Mouse (Mus musculus) left cerebral cortex, postnatal 36 days (tissue): Measurements from ENCODE around the gene Pld5. TPM values are rescaled to one million over a fixed set of nuclear protein-coding genes. Genes with fewer than 3 reads are reported as not detected.
A peak's percentile ranks its signal among the peaks of the same experiment; 100 is the strongest.
"Not testable (repeated sequence)": the region's sequence is repeated elsewhere in the genome, so short reads cannot be mapped to it uniquely, and the experiment has no call there.

Experiments used
- DNase-seq, 2 experiments: peaks; one replicate each; pipeline ENCODE4 v3.0.0; 2021 to 2022; ENCODE audit warnings: low spot score in 2 of 2, mixed read lengths in 1 of 2
- intact Hi-C: fragments of 180-260 bp; cut with DNase I; formaldehyde crosslinking; loops from one replicate; pipeline ENCODE4 v1.15.1; 2025
- total RNA-seq, 2 experiments: library from RNA; stranded (reverse); gene quantifications; 2 replicates each; pipeline ENCODE4 v1.2.3; 2021

Gene Pld5
- total RNA-seq, 2 experiments from 2014 or later = 9.9 to 11.3 TPM

DNA sequence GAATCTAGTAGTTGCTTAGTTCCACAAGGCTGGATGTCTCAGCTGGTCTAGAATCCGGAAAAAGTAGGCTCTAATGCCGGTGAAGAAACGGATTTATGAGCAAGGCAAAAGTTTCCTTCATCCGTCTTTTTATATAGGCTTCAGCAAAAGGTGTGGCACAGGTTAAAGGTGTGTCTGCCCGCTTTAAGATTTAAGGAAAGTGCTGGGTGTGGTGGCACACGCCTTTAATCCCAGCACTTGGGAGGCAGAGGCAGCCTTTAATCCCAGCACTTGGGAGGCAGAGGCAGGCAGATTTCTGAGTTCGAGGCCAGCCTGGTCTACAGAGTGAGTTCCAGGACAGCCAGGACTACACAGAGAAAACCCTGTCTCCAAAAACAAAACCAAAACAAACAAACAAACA is 296.1 kb downstream of the Pld5 start, which contains the start of gene Rbm8a2:
TSS of gene Rbm8a2 (minus strand) at position 101 of the 400 bp plus-strand sequence.
- DNase-seq, intact Hi-C loops: not testable (repeated sequence)

- intact Hi-C loops = no loop called here
- DNase-seq = no peak
Observed at GRCm38 (mm10) chr1:175970710-175971109, 304.4 kb downstream of the Pld5 start.

DNA sequence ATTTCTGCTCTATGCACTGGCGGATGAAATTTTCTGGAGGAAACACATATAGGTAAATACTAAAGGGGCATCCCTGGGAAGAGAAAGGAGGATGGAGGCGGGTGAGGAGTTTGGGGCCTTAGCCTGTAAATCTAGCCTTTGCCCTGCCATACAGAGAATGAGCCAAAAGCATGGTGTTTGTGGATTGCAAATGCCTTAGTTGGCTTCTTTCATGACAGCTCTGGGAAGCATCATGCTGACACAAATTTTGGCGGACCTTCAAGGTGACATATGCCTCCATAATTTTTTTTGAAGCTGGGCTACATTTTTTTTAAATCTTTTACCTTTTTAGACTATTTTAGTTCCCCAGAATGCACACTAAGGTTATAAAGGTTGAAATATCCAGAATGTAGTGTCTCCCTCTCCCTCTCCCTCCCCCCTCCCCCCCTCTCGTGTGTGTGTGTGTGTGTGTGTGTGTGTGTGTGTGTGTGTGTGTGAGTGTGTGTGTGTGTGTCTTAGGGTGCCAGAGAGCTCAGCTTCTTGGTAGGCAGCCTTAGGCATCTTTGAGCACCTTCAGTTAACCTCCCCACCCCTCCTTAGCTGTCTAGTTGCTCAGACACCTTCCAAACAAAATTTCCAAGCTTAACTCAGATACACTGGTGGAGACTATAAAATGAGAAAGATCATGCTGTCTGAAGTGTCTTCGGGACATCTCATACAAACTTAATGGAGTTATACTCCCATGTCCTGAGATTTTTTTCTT is 307.9 kb downstream of the Pld5 start:
- DNase-seq = no peak
- intact Hi-C loops = no loop called here

DNA sequence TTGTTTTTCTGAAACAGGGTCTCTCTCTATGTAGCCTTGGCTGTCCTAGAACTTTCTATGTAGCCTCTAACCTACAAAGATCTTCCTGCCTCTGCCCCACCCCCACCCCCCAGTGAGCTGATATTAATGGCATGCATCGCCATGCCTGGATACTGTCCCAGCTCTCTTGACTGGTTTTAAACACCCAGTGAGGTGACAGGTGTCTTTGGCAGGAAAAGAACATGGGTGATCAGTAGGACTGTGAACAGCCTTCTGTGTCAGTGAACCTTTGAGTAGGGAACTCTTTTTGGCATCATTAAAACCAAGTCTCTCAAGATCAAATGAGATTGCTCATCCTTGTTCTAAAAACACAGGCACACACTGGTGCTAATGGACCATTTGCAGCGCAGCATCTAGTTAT is 313.3 kb downstream of the Pld5 start:
- intact Hi-C loops = no loop called here
- DNase-seq = no peak

DNA sequence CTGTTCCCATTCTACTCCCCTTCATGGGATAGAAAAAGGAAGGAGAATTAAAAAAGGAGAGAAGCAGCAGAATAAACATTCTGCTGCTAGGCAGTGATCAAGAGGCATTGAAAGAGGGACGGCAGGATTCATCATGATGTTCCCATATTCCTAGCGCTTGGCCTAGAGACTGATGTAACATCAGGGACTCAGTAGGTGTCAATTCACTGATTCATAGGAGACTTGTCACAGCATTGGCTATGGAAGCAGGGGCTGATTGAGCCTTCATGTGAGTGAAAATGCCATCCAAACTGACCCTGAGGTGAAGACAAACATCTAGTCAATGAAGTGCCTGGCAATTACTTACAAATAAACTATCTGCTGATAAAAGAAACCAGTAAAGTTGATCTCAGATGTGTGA is 324.3 kb downstream of the Pld5 start:
- no peak for DNase-seq
- intact Hi-C loops = no loop called here

- no peak for DNase-seq
- intact Hi-C loops = no loop called here
Observed at GRCm38 (mm10) chr1:175950421-175950820, 324.7 kb downstream of the Pld5 start.

DNA sequence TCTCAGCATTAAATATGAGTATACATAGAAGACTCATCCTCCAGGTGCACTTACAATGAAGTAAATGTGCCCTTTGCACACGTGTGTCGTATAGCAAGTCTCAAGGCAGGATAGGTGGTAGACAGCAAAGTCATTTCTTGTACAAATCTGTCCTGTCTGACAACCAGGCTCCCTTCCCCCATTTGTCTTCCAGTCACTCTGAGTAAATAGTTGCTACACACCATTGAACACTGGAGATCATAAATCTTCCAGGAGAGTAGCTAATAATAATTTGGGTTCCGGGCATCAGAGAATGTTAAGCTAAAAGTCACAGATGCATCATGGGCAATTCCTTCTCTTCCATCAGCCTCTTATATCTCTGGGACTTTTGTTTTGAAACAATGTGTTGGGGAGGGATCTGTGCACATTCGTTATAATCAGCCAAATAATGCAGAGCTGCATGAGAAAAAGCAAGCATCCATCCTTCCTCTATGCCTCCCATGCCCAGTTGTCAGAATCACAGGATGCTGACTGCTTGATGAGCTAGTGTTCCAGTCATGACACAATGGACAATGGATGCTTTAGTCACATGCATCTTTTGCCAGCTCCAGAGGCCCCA is 328.3 kb downstream of the Pld5 start:
- DNase-seq = no peak
- intact Hi-C loops = no loop called here

DNA sequence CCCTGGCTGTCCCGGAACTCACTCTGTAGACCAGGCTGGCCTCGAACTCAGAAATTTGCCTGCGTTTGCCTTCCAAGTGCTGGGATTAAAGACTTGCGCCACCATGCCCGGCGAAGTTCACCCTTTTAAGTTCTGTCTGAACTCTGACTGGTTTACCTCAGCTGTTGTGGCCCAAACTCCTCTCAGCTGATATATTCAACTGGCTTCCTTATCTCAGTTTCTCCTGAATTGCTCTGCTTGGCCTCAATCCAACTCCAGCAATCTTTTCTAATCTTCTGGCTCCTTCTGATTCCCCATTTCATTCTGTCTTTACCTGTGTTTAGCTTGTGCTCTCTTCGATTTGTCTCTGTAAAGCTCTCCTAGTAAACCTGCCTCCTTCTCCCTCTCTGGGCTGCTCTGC is 331.9 kb downstream of the Pld5 start:
- intact Hi-C loops = no loop called here
- no peak for DNase-seq

DNA sequence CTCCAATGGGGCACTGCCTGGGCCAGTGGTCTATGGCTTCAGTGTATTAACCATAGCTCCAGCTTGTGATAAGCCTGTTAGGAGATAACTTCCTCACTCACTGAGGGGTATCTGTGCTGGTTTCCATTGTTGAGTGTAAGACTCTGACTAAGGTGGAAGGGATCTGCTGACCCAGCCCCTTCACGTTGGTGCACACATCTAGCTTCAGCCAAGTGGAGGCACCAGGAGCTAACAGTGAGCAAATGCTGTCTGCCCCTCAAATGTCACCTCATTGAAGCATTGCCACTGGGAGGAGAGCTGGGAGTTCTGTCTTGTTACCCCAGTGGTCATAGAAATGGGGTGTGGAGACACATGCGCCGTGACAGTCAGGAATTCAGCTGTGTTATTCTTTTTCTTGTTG is 336.4 kb downstream of the Pld5 start:
- intact Hi-C loops = loop anchor here (5.0 to 10.0 kb wide), 2 partner anchors 279 to 926 kb away; no protein-coding TSS in a partner anchor
- DNase-seq = no peak

DNA sequence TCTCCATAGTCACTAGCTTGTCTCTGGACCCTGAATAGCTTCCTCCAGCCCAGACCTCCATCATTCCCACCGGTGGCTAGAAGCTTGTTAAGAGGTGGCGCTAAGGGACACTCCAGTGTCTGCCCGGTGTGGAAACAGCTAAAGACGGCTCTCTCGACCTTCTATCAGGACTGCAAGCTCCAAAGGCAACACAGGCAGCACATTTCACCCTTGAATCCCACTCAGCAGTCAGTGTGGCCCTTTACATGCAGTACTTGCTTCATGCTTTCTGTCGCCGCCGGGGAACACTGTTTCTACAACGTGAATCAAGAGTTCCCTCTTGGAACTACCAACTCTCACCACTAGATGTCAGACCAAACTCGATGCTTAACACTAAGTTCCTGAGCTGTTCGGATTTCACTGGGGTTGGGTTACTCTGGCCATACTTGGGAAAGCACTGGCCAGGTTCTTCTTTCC is 338.8 kb downstream of the Pld5 start:
- intact Hi-C loops = loop anchor here (1.0 to 10.0 kb wide), 3 partner anchors 281 to 928 kb away; no protein-coding TSS in a partner anchor
- peak; percentile 51 to 63 for DNase-seq

DNA sequence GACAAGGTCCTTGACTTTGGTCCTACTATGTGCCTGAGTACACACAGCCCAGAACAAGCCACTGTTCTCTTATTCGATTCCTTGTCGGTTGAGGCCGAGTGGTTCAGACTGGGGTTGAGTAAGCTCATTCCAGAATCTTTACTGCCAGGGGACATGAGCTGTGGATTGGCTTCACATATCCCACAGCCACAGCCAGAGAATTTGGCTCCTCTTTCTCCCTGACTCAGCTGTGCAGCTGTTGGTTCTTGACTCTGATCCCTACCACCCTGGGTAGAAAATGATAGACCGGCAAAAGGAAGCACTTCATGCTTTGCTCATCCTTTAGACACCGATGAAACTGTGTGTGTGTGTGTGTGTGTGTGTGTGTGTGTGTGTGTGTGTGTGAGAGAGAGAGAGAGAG is 343.7 kb downstream of the Pld5 start:
- intact Hi-C loops = loop anchor here (10.0 kb wide), 1 partner anchor 933 kb away; no protein-coding TSS in a partner anchor
- DNase-seq = no peak

GRCm38 (mm10) chr1:175923848-175924787 is 351.0 kb downstream of the Pld5 start:
- intact Hi-C loops = loop anchor here (2.0 to 10.0 kb wide), 2 partner anchors 249 to 297 kb away; no protein-coding TSS in a partner anchor

DNA sequence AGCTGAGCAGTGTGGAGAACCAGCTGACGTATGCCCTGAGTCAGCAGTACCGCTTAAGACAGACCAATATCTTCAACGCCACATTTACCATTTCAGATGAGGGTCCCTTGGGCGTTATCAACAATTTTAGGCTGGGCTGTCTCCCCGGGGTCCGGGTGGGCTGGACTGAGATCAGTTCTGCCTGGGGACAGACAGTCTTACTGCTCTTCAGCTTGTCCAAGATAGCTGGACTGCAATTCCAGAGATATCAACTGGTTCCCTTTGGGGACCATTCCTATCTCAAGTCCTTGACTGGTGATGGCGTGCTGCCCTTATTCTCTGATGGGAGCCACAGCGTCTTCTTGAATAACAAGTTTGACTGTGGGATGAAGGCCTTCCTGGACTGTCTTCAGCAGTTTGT is 354.0 kb downstream of the Pld5 start:
- intact Hi-C loops = loop anchor here (10.0 kb wide), 1 partner anchor 246 kb away; no protein-coding TSS in a partner anchor
- no peak for DNase-seq

More at GRCm38 (mm10) chr1:175923848-175924787, 351.0 kb downstream of the Pld5 start:
- peak; percentile 65 to 73 for DNase-seq

DNA sequence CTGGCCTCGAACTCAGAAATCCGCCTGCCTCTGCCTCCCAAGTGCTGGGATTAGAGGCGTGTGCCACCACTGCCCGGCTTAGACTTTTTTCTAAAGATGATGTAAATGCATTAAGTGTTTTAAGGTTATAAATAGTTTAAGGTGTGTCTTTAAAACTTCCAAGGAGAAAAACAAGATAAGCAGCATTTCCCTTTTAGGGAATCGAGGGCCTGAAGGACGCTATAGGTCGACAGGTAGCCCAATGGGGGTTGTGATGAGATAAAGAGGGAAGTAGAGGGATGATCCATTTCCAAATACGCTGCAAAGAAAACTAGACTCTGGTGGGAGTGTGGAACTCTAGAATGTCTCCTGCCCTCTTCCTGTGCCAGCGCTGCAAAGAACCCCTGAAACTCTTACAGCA is 355.1 kb downstream of the Pld5 start, which contains the start of gene Gm38100:
TSS of gene Gm38100 (plus strand) at position 301 of the 400 bp plus-strand sequence.
- no peak for DNase-seq
- intact Hi-C loops = loop anchor here (10.0 kb wide), 1 partner anchor 245 kb away; no protein-coding TSS in a partner anchor

DNA sequence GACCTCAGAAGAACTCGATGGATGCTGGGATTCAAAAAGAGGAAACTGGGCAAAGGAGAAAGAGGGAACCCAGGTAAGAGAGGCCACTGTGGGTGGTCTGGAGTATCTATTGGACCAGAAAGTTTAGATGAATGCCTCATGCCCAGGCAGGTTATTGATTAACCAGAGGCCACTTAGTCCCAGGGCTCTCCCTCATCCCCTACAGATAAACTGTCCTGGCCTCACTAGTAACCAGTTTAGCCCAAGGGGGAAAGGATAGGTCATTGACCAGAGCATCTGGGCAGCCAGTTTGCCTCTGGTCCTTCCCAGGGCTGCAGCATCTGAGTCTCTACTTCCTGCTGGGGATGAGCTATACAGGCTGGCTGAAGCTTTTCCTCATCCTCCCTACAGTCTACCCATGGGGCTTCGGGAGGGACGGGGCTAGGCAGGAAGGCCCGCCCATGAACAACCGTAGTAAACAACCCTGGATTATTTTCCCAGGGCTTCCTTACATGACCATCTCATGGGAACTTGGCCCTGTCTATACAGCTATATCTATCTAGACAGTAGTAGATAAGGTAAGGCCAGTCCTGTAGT is 361.3 kb downstream of the Pld5 start:
- DNase-seq = no peak
- intact Hi-C loops = no loop called here
